Comparison of ENCODE assay signal across 14 mouse cellular contexts in the genomic region with DNA sequence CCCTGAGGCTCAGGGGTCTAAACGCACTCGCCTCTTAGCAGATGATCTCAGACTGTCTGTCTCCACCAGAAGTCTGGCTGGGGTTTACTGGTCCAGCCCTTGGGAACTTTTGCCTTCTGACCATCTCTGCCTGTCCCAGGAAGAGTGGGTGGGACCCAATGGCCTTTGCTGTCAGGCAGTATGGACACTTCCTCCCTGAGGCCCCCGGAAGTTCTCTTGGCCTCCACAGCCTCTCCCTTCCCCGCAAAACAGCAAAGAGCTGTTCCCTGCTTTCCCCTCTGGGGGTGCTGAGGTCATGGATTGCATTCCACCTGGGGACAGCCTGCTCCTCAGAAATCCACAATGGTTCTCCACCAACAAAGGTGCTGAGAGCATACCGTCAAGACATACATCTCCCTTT. TPM values are rescaled to one million over a fixed set of nuclear protein-coding genes. Genes with fewer than 3 reads are reported as not detected.
A peak's percentile ranks its signal among the peaks of the same experiment; 100 is the strongest.
DNase-seq lines count a peak whose midpoint lies in the region; ATAC-seq and TF ChIP-seq lines count a peak whose summit lies in the region.
"Had no signal": no experiment of that assay in that cellular context is flagged by ENCODE, and none has a peak within 500 bp of the region (broad histone marks: within the 10 kb centered on the region; RNA-seq: fewer than 3 reads in every experiment).

No protein-coding gene starts in this region.

- peak; percentile 38 for DNase-seq in adrenal gland, postnatal 14 days
- DNase-seq in adrenal gland, adult 18-20 months (ENCODE audit: low spot score in 2 of 2): no peak
- DNase-seq in layer of hippocampus, adult 2 months (ENCODE audit: low spot score in 2 of 2): no peak
- no peak for DNase-seq in layer of hippocampus, postnatal 36 days
- no peak for DNase-seq in liver, embryonic 13.5 days
- DNase-seq in retina, postnatal 1 day: no peak
- DNase-seq: cerebellum, postnatal 25 days; gastrocnemius, postnatal 10 days; kidney, postnatal 36 days; right cerebral cortex, postnatal 4 days had no signal

- H3K9ac ChIP-seq in liver, embryonic 13.5 days: peak overlapping the region; percentile 7; the same call in 1 of the 2 replicates

- H3K4me1 ChIP-seq in liver, embryonic 13.5 days (replicated peaks): peaks cover 95% of the 10 kb centered on the region

- H3K4me3 ChIP-seq in layer of hippocampus, adult 2 months: no peak overlapping the region
- H3K4me3 ChIP-seq in liver, embryonic 13.5 days (replicated peaks): no peak overlapping the region

- TF ChIP-seq CTCF in layer of hippocampus, adult 2 months (conservative IDR thresholded peaks at IDR 0.05): peak; percentile 49

- H3K27ac ChIP-seq in layer of hippocampus, adult 2 months: peak overlapping the region; percentile 78; the same call in 1 of the 2 replicates
- H3K27ac ChIP-seq in liver, embryonic 13.5 days: peak overlapping the region; percentile 90

- 0 out of 2 replicates have a peak, but pooled peaks cover 4% of the 10 kb centered on the region for H3K9me3 ChIP-seq in liver, embryonic 13.5 days (replicated peaks)

- ATAC-seq in liver, embryonic 13.5 days (ENCODE audit: low read depth): no peak
- ATAC-seq in megakaryocyte, adult 5-6 weeks (ENCODE audit: poor library complexity, severe bottlenecking): peak; percentile 71
- no peak for ATAC-seq in inflammation-experienced regulatory T-cells, adult 6 months

- WGBS in liver, embryonic 13.5 days (ENCODE audit: insufficient replicate concordance): 38% methylated on average over 5 of the region's 5 CpGs

- H3K36me3 ChIP-seq in liver, embryonic 13.5 days: peaks cover 7% of the 10 kb centered on the region

- no peak overlapping the region for H3K4me2 ChIP-seq in liver, embryonic 13.5 days

- H3K27me3 ChIP-seq in liver, embryonic 13.5 days: no peaks in the 10 kb centered on the region

RNA-seq across cellular contexts. Expression of a gene that starts 31.2 kb away (rescaled TPM):
- 11.7 and 21.9 TPM in 2 replicates for total RNA-seq in adrenal gland, postnatal 14 days (2021)
- 10 to 100 TPM in 1 of 2 experiments, 1 to 10 TPM in 1; 10.0 to 16.6 TPM for total RNA-seq in adrenal gland, adult 18-20 months (2021)
- total RNA-seq in layer of hippocampus, adult 2 months (2021): 10 to 100 TPM; 75.7 to 83.3 TPM
- total RNA-seq in layer of hippocampus, postnatal 36 days (2021): 10 to 100 TPM; 69.6 to 73.1 TPM
- polyA plus RNA-seq in liver, embryonic 13.5 days (2015; fragmentation: Nextera tagmentation; extraction: Ambion mirVana): 6.1 and 6.2 TPM in 2 replicates
- 13.2 and 20.1 TPM in 2 replicates for total RNA-seq in megakaryocyte, adult 5-6 weeks (2015)
- 19.2 and 23.7 TPM in 2 replicates for total RNA-seq in megakaryocyte, adult 5-6 weeks (2017)
- 100 to 1,000 TPM in 1 of 3 experiments, 10 to 100 TPM in 2; 67.1 to 113 (median 95.6) TPM for polyA plus RNA-seq in inflammation-experienced regulatory T-cells, adult 6 months (2017; shearing (Covaris generic))

RNA-seq across cellular contexts. Expression of a gene that starts 40.7 kb away (rescaled TPM):
- 0.78 TPM in 1 of 2 replicates, not detected in the other for total RNA-seq in adrenal gland, postnatal 14 days (2021)
- total RNA-seq in adrenal gland, adult 18-20 months (2021): not detected
- total RNA-seq in layer of hippocampus, adult 2 months (2021): not detected
- total RNA-seq in layer of hippocampus, postnatal 36 days (2021): not detected
- polyA plus RNA-seq in liver, embryonic 13.5 days (2015; fragmentation: Nextera tagmentation; extraction: Ambion mirVana): 4.7 and 6.0 TPM in 2 replicates
- not detected in 2 replicates for total RNA-seq in megakaryocyte, adult 5-6 weeks (2015)
- not detected in 2 replicates for total RNA-seq in megakaryocyte, adult 5-6 weeks (2017)
- polyA plus RNA-seq in inflammation-experienced regulatory T-cells, adult 6 months (2017; shearing (Covaris generic)): not detected
- total RNA-seq: gastrocnemius, postnatal 10 days; left cerebral cortex, adult 8-10 months had no signal
- polyA plus RNA-seq: urinary bladder, adult 2 months had no signal

RNA-seq across cellular contexts. Expression of a gene that starts 55.4 kb away (rescaled TPM):
- total RNA-seq in adrenal gland, postnatal 14 days (2021): not detected in 2 replicates
- total RNA-seq in adrenal gland, adult 18-20 months (2021): not detected
- total RNA-seq in layer of hippocampus, adult 2 months (2021): not detected
- not detected for total RNA-seq in layer of hippocampus, postnatal 36 days (2021)
- not detected in 2 replicates for polyA plus RNA-seq in liver, embryonic 13.5 days (2015; fragmentation: Nextera tagmentation; extraction: Ambion mirVana)
- not detected in 2 replicates for total RNA-seq in megakaryocyte, adult 5-6 weeks (2015)
- total RNA-seq in megakaryocyte, adult 5-6 weeks (2017): not detected in 2 replicates
- polyA plus RNA-seq in inflammation-experienced regulatory T-cells, adult 6 months (2017; shearing (Covaris generic)): not detected
- total RNA-seq: gastrocnemius, postnatal 10 days; left cerebral cortex, adult 8-10 months had no signal
